13 mouse cellular contexts compared by ENCODE assay signal in genomic region chr14:23563180-23563579, GRCm38 (mm10).
"Had no signal": no experiment of that assay in that cellular context is flagged by ENCODE, and none has a peak within 500 bp of the region (broad histone marks: within the 10 kb centered on the region; RNA-seq: fewer than 3 reads in every experiment).

No protein-coding gene starts in this region.

- DNase-seq: gastrocnemius, adult 2 months; gastrocnemius, postnatal 10 days; gastrocnemius, postnatal 25 days; heart, adult 18-20 months; heart, postnatal 14 days; heart, postnatal 36 days; kidney, adult 18-20 months; kidney, adult 8-10 months; kidney, postnatal 10 days; kidney, postnatal 36 days; layer of hippocampus, adult 9-11 months; layer of hippocampus, postnatal 36 days; left cerebral cortex, postnatal 4 days had no signal
